8 mouse cellular contexts compared by ENCODE assay signal in the genomic region with DNA sequence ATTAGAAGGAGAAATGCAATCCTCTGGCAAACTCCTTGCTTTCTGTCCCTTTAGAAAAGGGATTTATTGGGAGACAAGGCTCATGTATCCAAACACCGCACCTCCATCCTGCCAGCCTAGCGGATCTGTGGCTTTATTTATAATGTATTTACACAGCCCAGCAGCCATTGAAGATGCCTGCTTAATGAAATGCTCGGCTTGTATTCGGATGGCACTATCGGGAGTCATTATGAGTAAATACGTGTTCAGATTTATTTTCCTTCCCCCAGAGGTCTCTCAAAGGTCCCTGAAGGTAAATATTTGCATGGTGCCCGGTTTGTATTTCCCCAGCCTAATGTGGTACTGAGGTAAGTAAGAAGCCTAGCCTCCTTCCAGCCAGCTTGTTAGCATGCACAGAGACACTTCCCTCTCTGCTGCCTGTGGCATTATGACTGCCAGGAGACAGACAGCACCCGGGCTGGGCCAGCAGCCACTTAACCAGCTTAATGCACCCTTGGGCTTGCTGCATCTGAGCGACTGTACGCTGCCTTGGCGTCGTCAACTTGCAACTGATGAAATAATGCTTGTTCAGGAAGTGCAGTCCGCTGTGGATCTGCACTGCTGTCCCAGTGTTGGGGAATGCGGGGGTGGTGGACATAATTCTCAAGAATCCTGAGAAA.
DNase-seq lines count a peak whose midpoint lies in the region; ATAC-seq lines count a peak whose summit lies in the region.

No protein-coding gene starts in this region.

- 0 out of 2 replicates have a peak, but pooled peaks have one; percentile 11 for ATAC-seq in megakaryocyte, adult 5-6 weeks (ENCODE audit: poor library complexity, severe bottlenecking)

- DNase-seq in cerebellum, postnatal 10 days: peak; percentile 44 to 66
- DNase-seq in cerebellum, adult 9-10 months: no peak
- peak; percentile 7 for DNase-seq in lung, postnatal 14 days
- no peak for DNase-seq in lung, postnatal 4 days
- DNase-seq in right cerebral cortex, postnatal 10 days (ENCODE audit: low spot score in 2 of 2): peak; percentile 71 to 79
- no peak for DNase-seq in urinary bladder, postnatal 36 days (ENCODE audit: low spot score in 2 of 2)
- DNase-seq in testis, postnatal 14 days (ENCODE audit: low spot score): no peak

Comparison
In these comparisons a context has a peak if more than half of its experiments do, and no peak if none do; other contexts are left out.
1. DNase-seq: peak in cerebellum, postnatal 10 days (2 of 2), lung, postnatal 14 days (single experiment) and right cerebral cortex, postnatal 10 days (2 of 2); none in cerebellum, adult 9-10 months (single experiment), lung, postnatal 4 days (0 of 2), urinary bladder, postnatal 36 days (0 of 2) and testis, postnatal 14 days (single experiment).